Mouse (Mus musculus) CH12.LX (cell line): ENCODE results near the gene Pip5k1c. TPM values are rescaled to one million over a fixed set of nuclear protein-coding genes. Genes with fewer than 3 reads are reported as not detected.

Source experiments
- DNase-seq: peaks from one replicate; pipeline ENCODE4 v3.0.0-alpha.2; 2013; ENCODE audit errors: extremely low read depth
- H3K27ac ChIP-seq: 2 replicates; pipeline ENCODE4 v1.5.1; 2012; ENCODE audit warnings: low read depth, mild to moderate bottlenecking, control low read depth, moderate library complexity; ENCODE audit not compliant: insufficient read depth
- H3K27me3 ChIP-seq: replicated peaks from 2 replicates; pipeline ENCODE3; 2012; ENCODE audit warnings: inconsistent platforms
- H3K36me3 ChIP-seq, 2 experiments: replicated peaks in 1 of 2; 2 replicates each; pipeline versions ENCODE3 to v1.6.1; 2012; ENCODE audit warnings: inconsistent platforms in 1 of 2, low read length in 1 of 2, mild to moderate bottlenecking in 1 of 2, mixed read lengths in 1 of 2, moderate library complexity in 1 of 2; ENCODE audit not compliant: control insufficient read depth in 1 of 2, insufficient read depth in 1 of 2
- H3K4me1 ChIP-seq, 2 experiments: 2 replicates each; pipeline ENCODE4 v1.6.1; 2012; ENCODE audit warnings: inconsistent platforms in 1 of 2, moderate library complexity in 1 of 2; ENCODE audit not compliant: insufficient read depth in 2 of 2, control insufficient read depth in 1 of 2
- H3K4me2 ChIP-seq: 2 replicates; pipeline ENCODE4 v1.6.1; 2012; ENCODE audit warnings: low read depth, mild to moderate bottlenecking, control low read depth; ENCODE audit not compliant: poor library complexity, insufficient read depth, severe bottlenecking
- H3K4me3 ChIP-seq, 3 experiments: fragments of 150-350 bp in 1 of 3; sonication (generic) in 1 of 3; replicated peaks in 1 of 3; 2 replicates each; pipeline versions ENCODE3 to v1.5.1; 2011 to 2012; ENCODE audit warnings: low read depth in 2 of 3, low read length in 2 of 3, mild to moderate bottlenecking in 2 of 3, moderate library complexity in 2 of 3, control low read depth in 1 of 3, improper control_type of control experiment in 1 of 3, inconsistent platforms in 1 of 3, mixed read lengths in 1 of 3; ENCODE audit not compliant: poor library complexity in 1 of 3
- H3K79me2 ChIP-seq: replicated peaks from 2 replicates; pipeline ENCODE4 v1.6.1; 2012; ENCODE audit warnings: mild to moderate bottlenecking, moderate library complexity; ENCODE audit not compliant: control insufficient read depth, poor library complexity, insufficient read depth, severe bottlenecking; ENCODE audit errors: extremely low read depth
- H3K9ac ChIP-seq: 2 replicates; pipeline ENCODE4 v1.6.1; 2012; ENCODE audit warnings: low read depth, mild to moderate bottlenecking, control low read depth, moderate library complexity; ENCODE audit not compliant: insufficient read depth
- H3K9me3 ChIP-seq: replicated peaks from 2 replicates; pipeline ENCODE3; 2012; ENCODE audit warnings: low read length, inconsistent platforms, mixed read lengths
- CHD1 ChIP-seq: IDR thresholded peaks from 2 replicates; pipeline ENCODE4 v1.6.1; 2012; ENCODE audit warnings: low read depth, low read length, improper control_type of control experiment, inconsistent platforms
- CHD2 ChIP-seq: IDR thresholded peaks from 2 replicates; pipeline ENCODE4 v1.6.1; 2011; ENCODE audit warnings: low read length, improper control_type of control experiment
- CTCF ChIP-seq, 2 experiments: IDR thresholded peaks in 1 of 2; conservative IDR thresholded peaks in 1 of 2; 2 replicates each; pipeline ENCODE4 v1.5.1; 2011 to 2012; ENCODE audit warnings: low read depth in 2 of 2, low read length in 2 of 2, improper control_type of control experiment in 1 of 2, inconsistent platforms in 1 of 2, mild to moderate bottlenecking in 1 of 2, moderate library complexity in 1 of 2
- E2F4 ChIP-seq: IDR thresholded peaks from 2 replicates; pipeline ENCODE4 v1.6.1; 2011; ENCODE audit warnings: low read depth, low read length, improper control_type of control experiment; ENCODE audit not compliant: insufficient replicate concordance
- GABPA ChIP-seq: IDR thresholded peaks from 2 replicates; pipeline ENCODE4 v1.6.1; 2012; ENCODE audit warnings: low read depth, low read length, improper control_type of control experiment, inconsistent platforms; ENCODE audit not compliant: insufficient replicate concordance
- MAX ChIP-seq: IDR thresholded peaks from 2 replicates; pipeline ENCODE4 v1.6.1; 2011; ENCODE audit warnings: low read length, improper control_type of control experiment
- MAZ ChIP-seq: IDR thresholded peaks from 2 replicates; pipeline ENCODE4 v1.6.1; 2012; ENCODE audit warnings: low read depth, mild to moderate bottlenecking, inconsistent platforms, low read length, improper control_type of control experiment, moderate library complexity
- MEF2A ChIP-seq: IDR thresholded peaks from 2 replicates; pipeline ENCODE4 v1.6.1; 2014; ENCODE audit warnings: low read depth, mild to moderate bottlenecking, inconsistent platforms, low read length, improper control_type of control experiment, borderline replicate concordance
- MXI1 ChIP-seq: IDR thresholded peaks from 2 replicates; pipeline ENCODE4 v1.6.1; 2011; ENCODE audit warnings: mild to moderate bottlenecking, low read depth, low read length, improper control_type of control experiment
- MYC ChIP-seq: IDR thresholded peaks from 2 replicates; pipeline ENCODE4 v1.6.1; 2011; ENCODE audit warnings: low read depth, mild to moderate bottlenecking, improper control_type of control experiment, low read length
- NELFE ChIP-seq: IDR thresholded peaks from 2 replicates; pipeline ENCODE4 v1.6.1; 2011; ENCODE audit warnings: low read depth, low read length, improper control_type of control experiment
- PAX5 ChIP-seq: IDR thresholded peaks from 2 replicates; pipeline ENCODE4 v1.6.1; 2012; ENCODE audit warnings: low read length, inconsistent platforms, mixed read lengths
- POLR2A ChIP-seq: IDR thresholded peaks from 2 replicates; pipeline ENCODE4 v1.6.1; 2011; ENCODE audit warnings: low read depth, mild to moderate bottlenecking, improper control_type of control experiment, low read length
- POLR2AphosphoS2 ChIP-seq: IDR thresholded peaks from 2 replicates; pipeline ENCODE4 v1.6.1; 2011; ENCODE audit warnings: low read depth, low read length, improper control_type of control experiment
- RAD21 ChIP-seq: IDR thresholded peaks from 2 replicates; pipeline ENCODE4 v1.6.1; 2011; ENCODE audit warnings: low read depth, mild to moderate bottlenecking, low read length, improper control_type of control experiment, moderate library complexity
- SIN3A ChIP-seq: IDR thresholded peaks from 2 replicates; pipeline ENCODE4 v1.6.1; 2012; ENCODE audit warnings: low read length, improper control_type of control experiment, inconsistent platforms
- SMC3 ChIP-seq: IDR thresholded peaks from 2 replicates; pipeline ENCODE4 v1.6.1; 2011; ENCODE audit warnings: low read depth, low read length, improper control_type of control experiment
- TBP ChIP-seq: conservative IDR thresholded peaks from 2 replicates; pipeline ENCODE4 v1.6.1; 2011; ENCODE audit warnings: low read depth, low read length, improper control_type of control experiment
- UBTF ChIP-seq: IDR thresholded peaks from 2 replicates; pipeline ENCODE4 v1.6.1; 2012; ENCODE audit warnings: low read depth, mild to moderate bottlenecking, inconsistent platforms, low read length, improper control_type of control experiment, moderate library complexity
- USF1 ChIP-seq: IDR thresholded peaks from 2 replicates; pipeline ENCODE4 v1.6.1; 2014; ENCODE audit warnings: low read depth, mild to moderate bottlenecking, inconsistent platforms, low read length, improper control_type of control experiment
- USF2 ChIP-seq: conservative IDR thresholded peaks from 2 replicates; pipeline ENCODE4 v1.6.1; 2011; ENCODE audit warnings: low read depth, low read length, improper control_type of control experiment
- ZC3H11A ChIP-seq: IDR thresholded peaks from 2 replicates; pipeline ENCODE4 v1.6.1; 2012; ENCODE audit warnings: low read depth, mild to moderate bottlenecking, inconsistent platforms, low read length, improper control_type of control experiment
- ZKSCAN1 ChIP-seq: IDR thresholded peaks from 2 replicates; pipeline ENCODE4 v1.6.1; 2012; ENCODE audit warnings: low read depth, inconsistent platforms, low read length, improper control_type of control experiment, borderline replicate concordance
- ZMIZ1 ChIP-seq: IDR thresholded peaks from 2 replicates; pipeline ENCODE4 v1.6.1; 2012; ENCODE audit warnings: low read depth, mild to moderate bottlenecking, inconsistent platforms, low read length, improper control_type of control experiment
- ZNF384 ChIP-seq: IDR thresholded peaks from 2 replicates; pipeline ENCODE4 v1.6.1; 2012; ENCODE audit warnings: low read depth, low read length, improper control_type of control experiment, inconsistent platforms
- dilution Hi-C: fragments of 300-500 bp; cut with MboI; formaldehyde crosslinking; loops from 2 replicates; pipeline ENCODE4 v1.14.3; 2020; ENCODE audit warnings: low sequenced_read_pairs; ENCODE audit not compliant: extremely low pct_unique_long_range_greater_than_20kb, extremely low pct_ligation_motif_present
- in situ Hi-C: fragments of 300-500 bp; cut with MboI; formaldehyde crosslinking; loops from 3 replicates; pipeline ENCODE4 v1.14.3; 2019; ENCODE audit warnings: low sequenced_read_pairs, low pct_ligation_motif_present, low pct_unique_long_range_greater_than_20kb, mixed read lengths
- polyA plus RNA-seq: library from polyadenylated mRNA; unstranded; fragments of >175 nt; gene quantifications from 2 replicates; pipeline ENCODE4 v1.2.1, GENCODE M21; 2012; ENCODE audit warnings: low read depth; ENCODE audit not compliant: insufficient read length
- total RNA-seq, 2 experiments: library from RNA; depleted of rRNA; stranded (reverse); fragments of 300-350 nt in 1 of 2; fragments of >200 nt in 1 of 2; gene quantifications; 2 replicates each; pipeline ENCODE4 v1.2.3; 2012 to 2014

The Pip5k1c gene
- total and polyA plus RNA-seq, 3 experiments, result 11.4 to 51.4 (median 12.6) TPM

- H3K9ac ChIP-seq, result no peak overlapping the region
- no peak for DNase-seq
- no peaks in the 10 kb centered on the region for H3K9me3 ChIP-seq
- peaks cover 4% of the 10 kb centered on the region for H3K79me2 ChIP-seq
- peaks cover 10 to 23% of the 10 kb centered on the region in 2 experiments; a peak in 3 of 4 replicates for H3K4me1 ChIP-seq
- H3K27me3 ChIP-seq, result no peaks in the 10 kb centered on the region
- peaks cover 66 to 80% of the 10 kb centered on the region in 2 experiments for H3K36me3 ChIP-seq
- H3K27ac ChIP-seq, result no peak overlapping the region
- TF ChIP-seq USF1 (no peak), PAX5 (no peak), UBTF (no peak), MXI1 (no peak), CHD1 (no peak), CTCF (conservative IDR thresholded peaks at IDR 0.05 in 1 of 2, IDR thresholded peaks at IDR 0.05 in 1 of 2; ENCODE audit: low read depth in 2 of 2, low read length in 2 of 2) (peak in 1 of 2 experiments; percentile 59; a peak in 2 of 4 replicates), SMC3 (peak; percentile 49), RAD21 (peak; percentile 36), CHD2 (no peak), MAZ (no peak), MYC (no peak)
- no peak overlapping the region for H3K4me2 ChIP-seq
- no peak overlapping the region for H3K4me3 ChIP-seq
- in situ Hi-C loops, result no loop called here
- dilution Hi-C loops, result no loop called here
Observed at GRCm38 (mm10) chr10:81316338-81317060, 23.7 kb downstream of the Pip5k1c start.

GRCm38 (mm10) chr10:81317273-81317672 is 24.5 kb downstream of the Pip5k1c start:
- Histone ChIP-seq H3K27ac (no peak overlapping the region), H3K9me3 (no peaks in the 10 kb centered on the region), H3K9ac (no peak overlapping the region), H3K4me2 (no peak overlapping the region), H3K4me3 (no peak overlapping the region), H3K4me1 (peaks cover 12 to 29% of the 10 kb centered on the region in 2 experiments; a peak in 3 of 4 replicates), H3K27me3 (no peaks in the 10 kb centered on the region), H3K36me3 (peaks cover 60 to 74% of the 10 kb centered on the region in 2 experiments)
- in situ Hi-C loops, result no loop called here
- dilution Hi-C loops, result no loop called here
- DNase-seq, result no peak
- TF ChIP-seq GABPA (no peak), E2F4 (no peak), ZKSCAN1 (no peak), POLR2A (no peak), USF2 (no peak), SIN3A (no peak), MEF2A (no peak), POLR2AphosphoS2 (no peak), ZNF384 (no peak), MAX (no peak), TBP (no peak), CHD2 (no peak), RAD21 (no peak), ZMIZ1 (no peak), MAZ (no peak), CHD1 (no peak), NELFE (no peak), ZC3H11A (no peak)
- TF ChIP-seq, all 38 proteins: peak for 0
- peaks cover 12% of the 10 kb centered on the region for H3K79me2 ChIP-seq
